ENCODE assay signal across 10 mouse cellular contexts in genomic region chr1:63110536-63111285, GRCm38 (mm10). TPM values are rescaled to one million over a fixed set of nuclear protein-coding genes. Genes with fewer than 3 reads are reported as not detected.
DNase-seq lines count a peak whose midpoint lies in the region; ATAC-seq lines count a peak whose summit lies in the region.
"Had no signal": no experiment of that assay in that cellular context is flagged by ENCODE, and none has a peak within 500 bp of the region (broad histone marks: within the 10 kb centered on the region; RNA-seq: fewer than 3 reads in every experiment).

No protein-coding gene starts in this region.

- peak; percentile 37 for DNase-seq in kidney, adult 9 months
- DNase-seq in kidney, adult 18-20 months: no peak
- peak; percentile 11 for DNase-seq in MN1 (ENCODE audit: low spot score)
- peak; percentile 53 to 80 for DNase-seq in cerebellum, postnatal 10 days
- DNase-seq in midbrain, embryonic 14.5 days: peak; percentile 57
- peak; percentile 71 for DNase-seq in thymus, postnatal 4 days
- DNase-seq in frontal cortex, adult 2 months (ENCODE audit: extremely low spot score in 1 of 2, low spot score in 1 of 2): no peak

- no peak for ATAC-seq in intestine, embryonic 16.5 days
- ATAC-seq in midbrain, embryonic 14.5 days (ENCODE audit: low FRiP score, low TSS enrichment): no peak

- no peak overlapping the region for H3K4me2 ChIP-seq in intestine, embryonic 16.5 days (ENCODE audit: low read depth, low read length)
- H3K4me2 ChIP-seq in midbrain, embryonic 14.5 days (ENCODE audit: low read length): no peak overlapping the region

- peaks cover 25% of the 10 kb centered on the region for H3K4me1 ChIP-seq in intestine, embryonic 16.5 days (ENCODE audit: control insufficient read depth, insufficient read depth, low read length)
- peaks cover 16% of the 10 kb centered on the region for H3K4me1 ChIP-seq in midbrain, embryonic 14.5 days (ENCODE audit: control insufficient read depth, insufficient read depth, low read length)

- 38% methylated on average over 7 of the region's 7 CpGs for WGBS in intestine, embryonic 16.5 days
- WGBS in midbrain, embryonic 14.5 days: 47% methylated on average over 7 of the region's 7 CpGs

- no peak overlapping the region for H3K4me3 ChIP-seq in intestine, embryonic 16.5 days (ENCODE audit: low read length)
- no peak overlapping the region for H3K4me3 ChIP-seq in midbrain, embryonic 14.5 days (replicated peaks; ENCODE audit: low read depth, low read length)
- H3K4me3 ChIP-seq: erythroblast, embryonic 14.5 days; megakaryocyte, embryonic 14.5 days had no signal

- no peaks in the 10 kb centered on the region for H3K36me3 ChIP-seq in intestine, embryonic 16.5 days (ENCODE audit: control insufficient read depth, insufficient read depth, low read length)
- no peaks in the 10 kb centered on the region for H3K36me3 ChIP-seq in midbrain, embryonic 14.5 days (ENCODE audit: control insufficient read depth, insufficient read depth, low read length)

- no peaks in the 10 kb centered on the region for H3K27me3 ChIP-seq in intestine, embryonic 16.5 days (replicated peaks; ENCODE audit: control insufficient read depth, insufficient read depth, low read length)
- no peaks in the 10 kb centered on the region for H3K27me3 ChIP-seq in midbrain, embryonic 14.5 days (ENCODE audit: control insufficient read depth, insufficient read depth, low read length)
- H3K27me3 ChIP-seq: megakaryocyte, embryonic 14.5 days had no signal

- no peaks in the 10 kb centered on the region for H3K9me3 ChIP-seq in intestine, embryonic 16.5 days (ENCODE audit: control insufficient read depth, low read length)
- no peaks in the 10 kb centered on the region for H3K9me3 ChIP-seq in midbrain, embryonic 14.5 days (ENCODE audit: control insufficient read depth, low read length)
- H3K9me3 ChIP-seq: megakaryocyte, embryonic 14.5 days had no signal

- no peak overlapping the region for H3K9ac ChIP-seq in intestine, embryonic 16.5 days (ENCODE audit: low read depth, low read length)
- H3K9ac ChIP-seq in midbrain, embryonic 14.5 days (replicated peaks; ENCODE audit: low read length): no peak overlapping the region; the same call in 1 of the 2 replicates

- peak overlapping the region; percentile 35; the same call in 1 of the 2 replicates for H3K27ac ChIP-seq in intestine, embryonic 16.5 days (ENCODE audit: low read length)
- H3K27ac ChIP-seq in midbrain, embryonic 14.5 days (replicated peaks; ENCODE audit: low read depth, low read length): 0 out of 2 replicates have a peak overlapping the region, but pooled peaks have one; percentile 55

RNA-seq across cellular contexts. Expression of gene Ino80d, which starts 3.8 kb away (rescaled TPM):
- polyA plus RNA-seq in intestine, embryonic 16.5 days (2015; fragmentation: Nextera tagmentation; extraction: Ambion mirVana): 7.6 and 8.7 TPM in 2 replicates
- 8.2 and 10.3 TPM in 2 replicates for polyA plus RNA-seq in midbrain, embryonic 14.5 days (2014; fragmentation: Nextera tagmentation; extraction: Ambion mirVana)
- polyA plus RNA-seq in frontal cortex, adult 2 months (2012; rRNA removed): 9.0 and 9.7 TPM in 2 replicates

Comparison
In these comparisons a context has a peak if more than half of its experiments do, and no peak if none do; other contexts are left out.
1. DNase-seq: peak in kidney, adult 9 months (single experiment), MN1 (single experiment), cerebellum, postnatal 10 days (2 of 2), midbrain, embryonic 14.5 days (single experiment) and thymus, postnatal 4 days (single experiment); none in kidney, adult 18-20 months (single experiment) and frontal cortex, adult 2 months (0 of 2).